Mouse (Mus musculus) C2C12 (cell line): ENCODE data around the gene Strap.

Experiments
- CTCF ChIP-seq: IDR thresholded peaks from one replicate; pipeline ENCODE4 v1.5.1; 2011; ENCODE audit not compliant: control insufficient read depth, insufficient read depth, insufficient read length
- FOSL1 ChIP-seq: IDR thresholded peaks from one replicate; pipeline ENCODE4 v1.8.0; 2011; ENCODE audit warnings: mild to moderate bottlenecking, low read length; ENCODE audit not compliant: poor library complexity, insufficient read depth, severe bottlenecking
- MAX ChIP-seq: IDR thresholded peaks from one replicate; pipeline ENCODE4 v1.6.1; 2011; ENCODE audit warnings: mild to moderate bottlenecking, control low read depth
- MYOG ChIP-seq: IDR thresholded peaks from one replicate; pipeline ENCODE4 v1.6.1; 2011; ENCODE audit not compliant: control insufficient read depth, insufficient read length; ENCODE audit errors: extremely low read depth
- USF1 ChIP-seq: IDR thresholded peaks from one replicate; pipeline ENCODE4 v1.6.1; 2011; ENCODE audit warnings: low read depth, mild to moderate bottlenecking, control low read depth, moderate library complexity

- TF ChIP-seq FOSL1 (no peak), CTCF (no peak), USF1 (no peak), MAX (no peak), MYOG (no peak)
These were observed 54.2 kb downstream of the Strap start for GRCm38 (mm10) chr6:137788976-137789590.
